20 mouse cellular contexts compared by ENCODE assay signal in the genomic region with DNA sequence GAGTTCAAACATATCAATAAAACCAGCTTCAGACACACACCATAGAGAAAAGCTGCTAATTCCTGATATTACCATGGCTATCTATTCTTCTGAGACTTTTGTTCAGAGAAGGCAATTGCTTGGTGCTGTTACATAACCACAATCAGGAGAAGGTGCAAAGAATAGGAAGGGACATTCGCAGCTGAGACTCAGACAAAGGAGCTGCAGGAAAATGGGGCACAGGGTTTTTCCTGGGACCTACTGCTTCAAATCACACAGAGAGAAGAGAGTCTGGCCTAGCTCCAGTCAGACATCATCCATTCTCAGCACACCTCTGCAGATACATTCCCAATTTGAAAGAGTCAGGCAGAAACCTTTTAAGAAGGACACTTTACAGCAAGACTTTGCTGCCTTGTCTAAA.
"Had no signal": no experiment of that assay in that cellular context is flagged by ENCODE, and none has a peak within 500 bp of the region (broad histone marks: within the 10 kb centered on the region; RNA-seq: fewer than 3 reads in every experiment).

No protein-coding gene starts in this region.

- DNase-seq: cerebellum, adult 8-10 months; cerebellum, adult 9-10 months; cerebellum, adult 9-11 months; cerebellum, postnatal 10 days; cerebellum, postnatal 14 days; cerebellum, postnatal 25 days; cerebellum, postnatal 36 days; embryo, embryonic 11 days; forebrain, postnatal 0 days; gastrocnemius, adult 2 months; gastrocnemius, postnatal 10 days; gastrocnemius, postnatal 14 days; gastrocnemius, postnatal 25 days; gastrocnemius, postnatal 36 days; heart, adult 18-20 months; heart, adult 2 months had no signal

- ATAC-seq: forebrain, embryonic 13.5 days; forebrain, embryonic 14.5 days; forebrain, embryonic 15.5 days; forebrain, embryonic 16.5 days; forebrain, postnatal 0 days had no signal
